Mouse (Mus musculus) layer of hippocampus, adult 2 months (tissue): ENCODE data around the gene Dclre1b. TPM values are rescaled to one million over a fixed set of nuclear protein-coding genes. Genes with fewer than 3 reads are reported as not detected.
A peak's percentile ranks its signal among the peaks of the same experiment; 100 is the strongest.
"Not testable (repeated sequence)": the region's sequence is repeated elsewhere in the genome, so short reads cannot be mapped to it uniquely, and the experiment has no call there.

Source experiments
- DNase-seq, 2 experiments: peaks; one replicate each; pipeline ENCODE4 v3.0.0; 2022; ENCODE audit warnings: low spot score in 2 of 2
- H3K27ac ChIP-seq: fragments of 200-600 bp; 2 replicates; pipeline ENCODE4 v1.8.1; 2022
- H3K4me3 ChIP-seq: fragments of 200-600 bp; 2 replicates; pipeline ENCODE4 v1.8.1; 2022; ENCODE audit warnings: mild to moderate bottlenecking
- CTCF ChIP-seq: fragments of 200-600 bp; conservative IDR thresholded peaks from 2 replicates; pipeline ENCODE4 v1.8.1; 2022; ENCODE audit warnings: antibody characterized with exemption, mild to moderate bottlenecking, moderate library complexity
- total RNA-seq, 2 experiments: library from RNA; stranded (reverse); gene quantifications; 2 replicates each; pipeline ENCODE4 v1.2.3; 2021

Dclre1b gene
- total RNA-seq, 2 experiments from 2014 or later, result 9.8 to 10.0 TPM

DNA sequence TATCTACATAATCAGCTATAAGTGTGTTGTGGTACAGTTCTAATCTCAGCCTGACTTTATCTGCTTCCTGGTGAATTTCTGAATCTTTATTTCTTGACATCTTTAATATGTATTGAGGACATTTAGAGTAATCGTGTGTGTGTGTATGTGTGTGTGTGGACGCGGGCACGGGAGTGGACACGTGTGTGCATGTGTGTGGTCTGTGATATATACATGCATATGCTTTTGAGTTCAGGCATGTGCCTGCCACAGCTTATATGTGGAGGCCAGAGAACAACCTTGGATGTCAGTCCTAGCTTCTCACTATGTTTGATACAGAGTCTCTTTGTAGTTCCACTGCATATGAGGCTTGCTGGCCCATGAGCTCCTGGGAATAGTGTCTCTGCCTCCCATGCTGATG, 27.2 kb upstream of the Dclre1b start:
- no peak for TF ChIP-seq CTCF
- Histone ChIP-seq H3K27ac (peak overlapping the region; percentile 25), H3K4me3 (peak overlapping the region; percentile 23; the same call in 1 of the 2 replicates)
- no peak for DNase-seq

- H3K27ac ChIP-seq, result peak overlapping the region; percentile 25
- peak overlapping the region; percentile 23; the same call in 1 of the 2 replicates for H3K4me3 ChIP-seq
- TF ChIP-seq CTCF, result 0 out of 2 replicates have a peak, but pooled peaks have one; percentile 8
- no peak for DNase-seq
Observed at GRCm38 (mm10) chr3:103835951-103836310, 26.7 kb upstream of the Dclre1b start.

DNA sequence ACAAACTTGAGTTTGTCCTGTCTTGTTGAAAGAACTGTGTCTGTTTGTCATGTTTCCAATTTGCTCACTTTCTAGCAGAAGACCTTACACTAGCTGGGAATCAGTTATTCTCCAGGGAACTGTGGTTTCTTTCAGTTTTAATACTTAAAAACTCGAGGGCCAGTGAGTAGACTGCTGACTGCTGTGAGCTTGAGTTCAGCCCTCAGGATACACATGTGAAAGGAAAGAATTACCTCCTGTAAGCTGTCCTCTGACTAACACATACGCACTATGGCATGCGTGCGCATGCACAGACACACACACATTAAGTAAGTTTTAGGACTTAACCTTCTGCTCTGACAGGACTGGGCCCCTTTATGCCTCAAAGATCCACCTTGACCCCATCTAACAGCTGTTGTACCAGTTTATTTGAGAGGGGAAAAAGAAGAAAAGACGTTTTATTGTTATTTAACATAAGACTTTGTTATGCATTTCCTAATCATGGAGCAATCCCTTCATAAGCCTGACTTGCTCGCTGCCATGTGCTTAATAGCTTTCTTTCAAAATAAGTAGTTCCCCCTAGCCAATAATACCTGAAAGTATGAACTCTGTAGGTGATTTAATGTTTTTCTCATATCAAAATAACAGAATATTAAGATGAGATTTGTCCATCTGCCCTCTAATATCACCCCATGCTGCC, 26.2 kb upstream of the Dclre1b start:
- Histone ChIP-seq H3K4me3 (no peak overlapping the region), H3K27ac (peak overlapping the region; percentile 25; the same call in 1 of the 2 replicates)
- TF ChIP-seq CTCF, result no peak
- no peak for DNase-seq

- no peak for TF ChIP-seq CTCF
- H3K4me3 ChIP-seq, result no peak overlapping the region
- DNase-seq, result no peak
Observed at GRCm38 (mm10) chr3:103834001-103834400, 24.8 kb upstream of the Dclre1b start.

DNA sequence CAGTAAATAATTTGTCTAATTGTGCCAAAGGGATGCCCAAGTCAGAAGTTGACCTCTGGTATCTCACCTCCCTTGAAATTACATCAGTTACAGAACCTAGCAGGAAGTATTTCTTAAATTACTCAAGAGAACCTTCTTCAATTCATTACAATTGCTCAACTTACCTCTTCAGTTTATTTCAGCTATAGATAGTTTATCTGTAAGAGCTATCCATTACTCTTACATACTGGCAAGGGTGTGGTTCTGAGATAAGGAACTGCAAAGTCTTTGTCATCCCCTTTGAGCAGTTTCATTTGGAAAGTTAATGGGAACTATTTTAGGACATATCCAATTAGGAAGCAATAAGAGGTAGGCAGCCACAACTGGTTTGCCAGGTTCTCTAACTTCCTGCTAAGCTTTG, 23.2 kb upstream of the Dclre1b start, which contains the start of gene Bcl2l15:
Gene Bcl2l15 (plus strand): TSS at position 176 of the 400 bp plus-strand sequence.
- no peak within 1 kb of the TSS for H3K4me3 ChIP-seq
- no peak for TF ChIP-seq CTCF
- no peak within 1 kb of the TSS for H3K27ac ChIP-seq
- no peak for DNase-seq

More at GRCm38 (mm10) chr3:103834001-103834400, 24.8 kb upstream of the Dclre1b start:
- no peak overlapping the region for H3K27ac ChIP-seq

GRCm38 (mm10) chr3:103831146-103831545, 21.9 kb upstream of the Dclre1b start:
- DNase-seq, result no peak
- TF ChIP-seq CTCF, result no peak
- Histone ChIP-seq H3K27ac (no peak overlapping the region), H3K4me3 (no peak overlapping the region)

GRCm38 (mm10) chr3:103830681-103831080, 21.4 kb upstream of the Dclre1b start:
- TF ChIP-seq CTCF, result peak; percentile 55
- H3K4me3 ChIP-seq, H3K27ac ChIP-seq, DNase-seq: not testable (repeated sequence)

DNA sequence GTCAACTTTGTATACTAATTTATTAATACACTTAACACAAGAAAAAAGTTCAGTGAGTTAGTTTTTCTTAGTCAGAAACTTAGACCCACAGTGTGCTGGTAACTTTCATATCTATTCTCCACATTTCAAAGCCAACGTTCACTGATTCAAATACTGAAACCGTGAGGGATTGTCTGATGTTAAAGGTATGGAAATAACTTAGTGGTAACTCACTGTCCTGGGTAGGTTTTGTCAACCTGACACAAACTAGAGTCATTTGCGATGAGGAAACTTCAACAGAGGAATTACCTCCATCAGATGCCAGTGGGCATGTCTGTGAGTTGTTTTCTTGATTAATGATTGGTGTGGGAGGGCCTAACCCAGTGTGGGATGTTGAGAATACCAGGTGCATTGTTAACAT, 19.8 kb upstream of the Dclre1b start:
- DNase-seq, result no peak
- Histone ChIP-seq H3K4me3 (no peak overlapping the region), H3K27ac (no peak overlapping the region)
- TF ChIP-seq CTCF, result no peak

DNA sequence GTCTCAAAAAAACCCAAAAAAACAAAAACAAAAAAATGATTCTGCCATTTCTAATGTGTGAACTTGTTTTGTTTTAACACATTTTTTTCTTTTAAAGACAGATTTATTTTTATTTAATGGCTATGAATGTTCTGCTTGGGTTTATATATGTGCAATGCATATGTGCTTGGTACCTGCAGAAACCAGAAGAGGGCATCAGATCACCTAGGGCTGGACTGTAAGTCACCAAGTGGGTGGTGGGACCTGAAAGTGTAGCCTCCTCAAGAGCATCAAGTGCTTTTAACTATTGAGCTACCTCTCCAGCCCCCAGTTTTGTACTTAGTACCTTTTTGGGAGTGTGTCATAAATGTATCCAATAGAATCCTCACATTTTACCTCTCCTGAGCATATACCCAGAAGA, 18.3 kb upstream of the Dclre1b start:
- peak; percentile 39 for TF ChIP-seq CTCF
- H3K27ac ChIP-seq, result no peak overlapping the region
- no peak for DNase-seq
- no peak overlapping the region for H3K4me3 ChIP-seq

GRCm38 (mm10) chr3:103810967-103811366, 1.7 kb upstream of the Dclre1b start:
- TF ChIP-seq CTCF, result no peak
- Histone ChIP-seq H3K4me3 (no peak overlapping the region), H3K27ac (no peak overlapping the region)
- DNase-seq, result no peak

- H3K27ac ChIP-seq, result peak overlapping the region; percentile 95
- peak overlapping the region; percentile 97 for H3K4me3 ChIP-seq
- no peak for DNase-seq
- TF ChIP-seq CTCF, result no peak
Observed at GRCm38 (mm10) chr3:103809799-103810150, 531 bp upstream of the Dclre1b start.

DNA sequence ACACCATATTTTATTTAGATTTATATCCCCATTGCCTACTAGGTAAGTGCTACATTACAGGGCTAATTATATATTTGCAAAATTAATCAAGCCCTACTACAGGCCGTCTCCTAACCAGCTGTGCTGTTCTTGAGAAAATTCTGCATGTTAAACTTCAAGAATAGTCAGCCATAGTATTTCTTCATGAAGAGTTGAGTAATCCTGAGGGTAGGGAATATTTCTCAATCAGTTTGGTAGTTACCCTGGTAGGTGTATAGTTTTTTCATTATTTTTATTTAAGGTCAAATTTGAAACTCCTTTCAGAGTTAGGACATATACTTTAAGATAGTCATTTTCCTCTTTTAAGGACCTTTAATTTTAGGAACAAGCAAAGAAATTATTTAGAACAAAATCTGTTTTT, 3.6 kb downstream of the Dclre1b start:
- DNase-seq, result no peak

DNA sequence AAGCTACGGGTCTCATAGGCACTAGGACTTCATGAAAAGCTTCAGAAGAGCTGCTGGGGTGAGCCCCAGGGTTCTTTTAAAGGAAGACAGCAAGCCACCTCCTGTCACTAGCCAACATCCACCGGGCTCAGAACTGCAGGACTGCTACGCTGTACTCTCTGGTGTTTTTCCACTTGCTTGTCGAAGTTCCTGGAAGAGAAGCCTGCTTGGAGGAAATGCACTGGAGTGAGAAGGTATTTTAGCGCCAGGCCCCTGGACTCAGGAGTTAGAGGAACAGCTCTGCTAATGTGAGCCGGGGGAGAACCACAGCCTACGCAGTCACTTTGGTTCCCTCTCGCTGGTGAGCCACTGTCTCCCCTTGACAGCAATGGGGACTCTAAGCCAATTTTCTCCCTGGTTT, 6.4 kb downstream of the Dclre1b start:
- no peak for DNase-seq
- Histone ChIP-seq H3K27ac (peak overlapping the region; percentile 96), H3K4me3 (no peak overlapping the region)
- no peak for TF ChIP-seq CTCF

More for the DNA sequence above, 3.6 kb downstream of the Dclre1b start:
- no peak overlapping the region for H3K27ac ChIP-seq
- no peak for TF ChIP-seq CTCF
- no peak overlapping the region for H3K4me3 ChIP-seq

DNA sequence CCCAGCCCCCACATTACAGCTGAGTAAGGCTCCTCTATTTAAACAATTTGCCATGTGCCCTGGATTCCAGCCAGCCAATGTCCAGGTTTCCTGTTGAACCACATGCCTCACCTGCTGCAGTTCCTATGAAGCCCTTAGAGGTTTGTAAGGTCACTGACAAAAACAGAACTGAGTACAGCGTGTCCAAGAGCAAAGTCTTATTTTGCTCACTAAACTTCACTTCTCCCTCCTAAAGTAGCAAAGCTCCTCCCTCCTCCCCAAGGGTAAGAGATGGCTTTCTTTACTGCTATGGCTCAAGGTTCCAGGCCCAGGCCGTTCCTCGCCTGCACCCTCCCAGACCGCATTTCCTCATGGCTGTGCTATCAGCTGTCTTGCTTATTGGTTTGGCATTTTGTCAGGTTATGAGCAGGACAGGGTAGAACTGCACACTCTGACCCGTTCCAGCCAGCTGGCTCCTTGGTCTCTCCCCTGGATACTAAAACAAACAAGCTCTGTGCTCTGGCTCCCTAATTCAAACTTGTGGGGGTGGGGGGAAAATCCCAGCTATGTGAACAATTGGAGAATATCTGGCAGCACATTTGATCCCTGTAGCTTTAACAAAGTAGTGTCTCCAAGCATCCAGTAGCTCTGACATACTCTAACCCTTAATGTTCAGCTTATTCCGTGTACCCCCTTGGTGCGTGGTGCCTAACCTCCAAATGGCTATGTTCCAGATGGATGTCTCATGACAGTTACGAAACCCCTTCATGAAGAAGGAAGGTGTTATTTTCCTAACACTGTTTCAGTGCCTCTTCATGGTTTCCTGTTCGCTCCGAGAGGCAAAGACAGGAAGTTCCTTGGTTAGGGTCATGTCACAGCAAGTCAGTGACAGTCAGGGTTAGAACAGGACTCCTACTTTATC, 7.4 kb downstream of the Dclre1b start:
- no peak for TF ChIP-seq CTCF
- peak; percentile 52 to 67 for DNase-seq
- Histone ChIP-seq H3K4me3 (peak overlapping the region; percentile 22), H3K27ac (peak overlapping the region; percentile 96)
